In genomic region chr4:133596084-133596483, GRCm38 (mm10) we compare ENCODE assay signal across 27 mouse cellular contexts. TPM values are rescaled to one million over a fixed set of nuclear protein-coding genes. Genes with fewer than 3 reads are reported as not detected.
"Had no signal": no experiment of that assay in that cellular context is flagged by ENCODE, and none has a peak within 500 bp of the region (broad histone marks: within the 10 kb centered on the region; RNA-seq: fewer than 3 reads in every experiment).

No protein-coding gene starts in this region.

- DNase-seq: kidney, adult 11 months; kidney, adult 8-10 months; kidney, postnatal 10 days; kidney, postnatal 36 days; liver; lung, adult 18-20 months; lung, postnatal 10 days; lung, postnatal 36 days; thymus, postnatal 25 days had no signal

- H3K9ac ChIP-seq: kidney, embryonic 15.5 days; limb, embryonic 13.5 days; liver, embryonic 12.5 days; liver, embryonic 15.5 days; lung, embryonic 15.5 days; midbrain, embryonic 13.5 days; neural tube, embryonic 13.5 days; stomach, embryonic 15.5 days had no signal

- H3K4me3 ChIP-seq: kidney, embryonic 15.5 days; limb, embryonic 10.5 days; limb, embryonic 13.5 days; liver, embryonic 12.5 days; liver, embryonic 15.5 days; lung, embryonic 15.5 days; megakaryocyte, embryonic 14.5 days; midbrain, embryonic 10.5 days; midbrain, embryonic 13.5 days; myocyte; neural tube, embryonic 13.5 days; stomach, embryonic 15.5 days had no signal

- H3K27ac ChIP-seq: kidney, embryonic 15.5 days; limb, embryonic 10.5 days; limb, embryonic 13.5 days; liver, embryonic 12.5 days; liver, embryonic 15.5 days; lung, embryonic 15.5 days; midbrain, embryonic 13.5 days; neural tube, embryonic 13.5 days; stomach, embryonic 15.5 days had no signal

- H3K9me3 ChIP-seq: kidney, embryonic 15.5 days; limb, embryonic 10.5 days; limb, embryonic 13.5 days; liver, embryonic 12.5 days; liver, embryonic 15.5 days; lung, embryonic 15.5 days; megakaryocyte, embryonic 14.5 days; midbrain, embryonic 10.5 days; midbrain, embryonic 13.5 days; neural tube, embryonic 13.5 days; stomach, embryonic 15.5 days had no signal

RNA-seq across cellular contexts. Expression of gene Nr0b2, which starts 42.9 kb away (rescaled TPM):
- total RNA-seq: layer of hippocampus, postnatal 14 days; left cerebral cortex, adult 8-10 months; left cerebral cortex, postnatal 25 days; monocyte, adult 5-6 weeks; neutrophil, adult 5-6 weeks had no signal
- polyA plus RNA-seq: midbrain, embryonic 13.5 days; midbrain, embryonic 16.5 days; myocyte; neural tube, embryonic 13.5 days had no signal
